Mouse (Mus musculus): ENCODE data around the gene Cyp2t4.

- no peak for TF ChIP-seq CTCF (IDR thresholded peaks at IDR 0.05; ENCODE audit: low read depth)
- no peak for TF ChIP-seq EP300 (IDR thresholded peaks at IDR 0.05; ENCODE audit: low read depth)
Observed at GRCm38 (mm10) chr7:27160921-27161320, 7.4 kb downstream of the Cyp2t4 start.

Data from heart, postnatal 0 days (tissue).